Mouse (Mus musculus) liver, adult 2 months (tissue): ENCODE measurements around the gene Prr5l. TPM values are rescaled to one million over a fixed set of nuclear protein-coding genes. Genes with fewer than 3 reads are reported as not detected.
A peak's percentile ranks its signal among the peaks of the same experiment; 100 is the strongest.

Experiments used
- DNase-seq: peaks from one replicate; pipeline ENCODE4 v3.0.0-alpha.2; 2011; ENCODE audit warnings: low read depth, low spot score; ENCODE audit errors: extremely low read depth
- H3K27ac ChIP-seq: fragments of 200-500 bp; replicated peaks from 2 replicates; pipeline ENCODE4 v1.5.1; 2012; ENCODE audit warnings: low read depth, mild to moderate bottlenecking, control low read depth, inconsistent platforms, low read length; ENCODE audit not compliant: insufficient read depth
- H3K27me3 ChIP-seq: fragments of 200-500 bp; 2 replicates; pipeline ENCODE4 v1.6.1; 2012; ENCODE audit warnings: mild to moderate bottlenecking, moderate library complexity, low read length, inconsistent platforms; ENCODE audit not compliant: control insufficient read depth, insufficient read depth
- H3K36me3 ChIP-seq: fragments of 200-500 bp; 2 replicates; pipeline ENCODE4 v1.6.1; 2012; ENCODE audit warnings: low read length, inconsistent platforms; ENCODE audit not compliant: control insufficient read depth, insufficient read depth
- H3K4me1 ChIP-seq: fragments of 200-500 bp; 2 replicates; pipeline ENCODE4 v1.6.1; 2011; ENCODE audit warnings: low read length; ENCODE audit not compliant: control insufficient read depth, insufficient read depth
- H3K4me3 ChIP-seq: fragments of 200-500 bp; 2 replicates; pipeline ENCODE4 v1.5.1; 2011; ENCODE audit warnings: low read depth, mild to moderate bottlenecking, control low read depth, low read length, moderate library complexity; ENCODE audit not compliant: insufficient read depth
- H3K79me2 ChIP-seq: fragments of 200-500 bp; 2 replicates; pipeline ENCODE4 v1.6.1; 2012; ENCODE audit warnings: inconsistent platforms, mild to moderate bottlenecking, low read length, moderate library complexity; ENCODE audit not compliant: control insufficient read depth, insufficient read depth
- H3K9ac ChIP-seq: fragments of 200-500 bp; 2 replicates; pipeline ENCODE4 v1.6.1; 2012; ENCODE audit warnings: low read depth, mild to moderate bottlenecking, control low read depth, inconsistent platforms, low read length
- CTCF ChIP-seq: fragments of 200-500 bp; IDR thresholded peaks from 2 replicates; pipeline ENCODE4 v1.5.1; 2011; ENCODE audit warnings: low read depth, low read length, control low read depth
- POLR2A ChIP-seq: fragments of 200-500 bp; IDR thresholded peaks from 2 replicates; pipeline ENCODE4 v1.6.1; 2011; ENCODE audit warnings: low read length, control low read depth; ENCODE audit not compliant: insufficient read depth; ENCODE audit errors: extremely low read depth
- WGBS: fragments of 180-500 bp; shearing (Covaris S2); methylation state at CpG from one replicate; pipeline ENCODE4 v1.1.7; 2018; 5-methylcytosine and 5-hydroxymethylcytosine counted together
- polyA plus RNA-seq: library from polyadenylated mRNA; depleted of rRNA; stranded (reverse); fragments of >200 nt; gene quantifications from 2 replicates; pipeline ENCODE4 v1.2.3, GENCODE M21; 2012
- total RNA-seq: library from RNA; depleted of rRNA; stranded (reverse); fragments of >200 nt; gene quantifications from 2 replicates; pipeline ENCODE4 v1.2.3, GENCODE M21; 2014

Gene Prr5l
- total and polyA plus RNA-seq, 2 experiments: 0.72 to 1.4 TPM

- Histone ChIP-seq H3K9ac (no peak overlapping the region), H3K79me2 (no peaks in the 10 kb centered on the region), H3K4me1 (no peaks in the 10 kb centered on the region), H3K4me3 (no peak overlapping the region), H3K27me3 (no peaks in the 10 kb centered on the region), H3K36me3 (no peaks in the 10 kb centered on the region), H3K27ac (no peak overlapping the region)
- TF ChIP-seq POLR2A: no peak
- no peak for TF ChIP-seq CTCF
- DNase-seq: no peak
- 88% methylated on average over 13 of the region's 13 CpGs for WGBS
Measured at GRCm38 (mm10) chr2:101717162-101717561, 165.7 kb downstream of the Prr5l start.

- TF ChIP-seq POLR2A (no peak), CTCF (peak; percentile 37; the same call in 1 of the 2 replicates)
- WGBS: 71% methylated on average over 8 of the region's 8 CpGs
- H3K9ac ChIP-seq: no peak overlapping the region
- H3K4me3 ChIP-seq: no peak overlapping the region
- no peaks in the 10 kb centered on the region for H3K27me3 ChIP-seq
- no peak overlapping the region for H3K27ac ChIP-seq
- no peaks in the 10 kb centered on the region for H3K36me3 ChIP-seq
- peak; percentile 24 for DNase-seq
- no peaks in the 10 kb centered on the region for H3K79me2 ChIP-seq
- no peaks in the 10 kb centered on the region for H3K4me1 ChIP-seq
Measured at GRCm38 (mm10) chr2:101715650-101716323, 167.0 kb downstream of the Prr5l start.

GRCm38 (mm10) chr2:101711608-101712007 lies 171.2 kb downstream of the Prr5l start:
- TF ChIP-seq POLR2A (no peak), CTCF (no peak)
- no peak for DNase-seq
- Histone ChIP-seq H3K79me2 (no peaks in the 10 kb centered on the region), H3K36me3 (no peaks in the 10 kb centered on the region), H3K9ac (no peak overlapping the region), H3K27ac (no peak overlapping the region), H3K27me3 (no peaks in the 10 kb centered on the region), H3K4me1 (no peaks in the 10 kb centered on the region), H3K4me3 (no peak overlapping the region)
- 73% methylated on average over 3 of the region's 3 CpGs for WGBS

- Histone ChIP-seq H3K27me3 (no peaks in the 10 kb centered on the region), H3K4me3 (no peak overlapping the region), H3K4me1 (no peaks in the 10 kb centered on the region), H3K9ac (no peak overlapping the region), H3K79me2 (no peaks in the 10 kb centered on the region), H3K27ac (no peak overlapping the region), H3K36me3 (no peaks in the 10 kb centered on the region; the same call in 1 of the 2 replicates)
- DNase-seq: no peak
- TF ChIP-seq CTCF: no peak
- WGBS: 33% methylated on average over 5 of the region's 5 CpGs
Measured at GRCm38 (mm10) chr2:101705941-101706485, 176.8 kb downstream of the Prr5l start.

- H3K79me2 ChIP-seq: no peaks in the 10 kb centered on the region
- no peak overlapping the region for H3K9ac ChIP-seq
- 0 out of 2 replicates have a peak, but pooled peaks cover 3% of the 10 kb centered on the region for H3K4me1 ChIP-seq
- DNase-seq: no peak
- 0 out of 2 replicates have a peak overlapping the region, but pooled peaks have one; percentile 16 for H3K27ac ChIP-seq
- TF ChIP-seq POLR2A: no peak
- no peak for TF ChIP-seq CTCF
- peaks cover 24% of the 10 kb centered on the region for H3K36me3 ChIP-seq
- WGBS: 82% methylated on average over 4 of the region's 4 CpGs
- H3K27me3 ChIP-seq: no peaks in the 10 kb centered on the region
- no peak overlapping the region for H3K4me3 ChIP-seq
Measured at GRCm38 (mm10) chr2:101699284-101699683, 183.5 kb downstream of the Prr5l start.

- 53% methylated on average over 7 of the region's 7 CpGs for WGBS
- H3K4me1 ChIP-seq: peaks cover 3% of the 10 kb centered on the region; the same call in 1 of the 2 replicates
- H3K27me3 ChIP-seq: no peaks in the 10 kb centered on the region
- H3K79me2 ChIP-seq: no peaks in the 10 kb centered on the region
- TF ChIP-seq CTCF (no peak), POLR2A (no peak)
- no peak overlapping the region for H3K9ac ChIP-seq
- no peak overlapping the region for H3K27ac ChIP-seq
- H3K36me3 ChIP-seq: peaks cover 46% of the 10 kb centered on the region
- no peak overlapping the region for H3K4me3 ChIP-seq
- DNase-seq: no peak
Measured at GRCm38 (mm10) chr2:101695584-101695983, 187.2 kb downstream of the Prr5l start.
